Mouse (Mus musculus) granulocyte monocyte progenitor cell, adult 5-6 weeks (primary cell): ENCODE results near the gene Krtcap2. TPM values are rescaled to one million over a fixed set of nuclear protein-coding genes. Genes with fewer than 3 reads are reported as not detected.
"Not testable (repeated sequence)": the region's sequence is repeated elsewhere in the genome, so short reads cannot be mapped to it uniquely, and the experiment has no call there.

ENCODE experiments used
- ATAC-seq: replicated peaks from 2 replicates; pipeline ENCODE4 v1.8.0; 2016; ENCODE audit warnings: mild to moderate bottlenecking, moderate TSS enrichment, inconsistent platforms; ENCODE audit not compliant: poor library complexity, severe bottlenecking
- total RNA-seq, 2 experiments: library from RNA; stranded (forward) in 1 of 2; stranded (reverse) in 1 of 2; fragments of 200-712, 200-1000 nt in 1 of 2; fragments of >200 nt in 1 of 2; fragmentation: Nextera tagmentation in 1 of 2; gene quantifications; 2 replicates each; pipeline ENCODE4 v1.2.3; 2014 to 2017

The Krtcap2 gene
- 312 and 315 TPM in 2 replicates for total RNA-seq (2014; fragmentation: Nextera tagmentation)
- 376 and 384 TPM in 2 replicates for total RNA-seq (2017)

GRCm38 (mm10) chr3:89245688-89246171 is at the start of gene Krtcap2:
Gene Krtcap2, plus strand, starts transcription at chr3:89245966.
- no peak for ATAC-seq

- peak; percentile 96 for ATAC-seq
These were observed 49.5 kb upstream of the Krtcap2 start for GRCm38 (mm10) chr3:89195979-89196877.

GRCm38 (mm10) chr3:89199839-89200238 is 45.9 kb upstream of the Krtcap2 start:
- ATAC-seq, result peak; percentile 50

- peak; percentile 77 for ATAC-seq
These were observed 43.3 kb upstream of the Krtcap2 start, which contains the start of gene Gba for GRCm38 (mm10) chr3:89202253-89203141. Gene Gba, plus strand, starts transcription at chr3:89202928.

GRCm38 (mm10) chr3:89203142-89203514 is 42.6 kb upstream of the Krtcap2 start:
- no peak for ATAC-seq

GRCm38 (mm10) chr3:89206079-89206478 is 39.7 kb upstream of the Krtcap2 start:
- ATAC-seq, result no peak

- ATAC-seq, result no peak
These were observed 39.1 kb upstream of the Krtcap2 start for GRCm38 (mm10) chr3:89206695-89207094.

GRCm38 (mm10) chr3:89208075-89208657 is 37.6 kb upstream of the Krtcap2 start:
- no peak for ATAC-seq

GRCm38 (mm10) chr3:89208736-89209135 is 37.0 kb upstream of the Krtcap2 start:
- no peak for ATAC-seq

- no peak for ATAC-seq
These were observed 36.0 kb upstream of the Krtcap2 start for GRCm38 (mm10) chr3:89209731-89210130.

GRCm38 (mm10) chr3:89210162-89210561 is 35.6 kb upstream of the Krtcap2 start:
- ATAC-seq, result peak; percentile 20

GRCm38 (mm10) chr3:89210731-89211130 is 35.0 kb upstream of the Krtcap2 start:
- no peak for ATAC-seq

GRCm38 (mm10) chr3:89213803-89214530 is 31.8 kb upstream of the Krtcap2 start:
- ATAC-seq, result peak; percentile 81

- ATAC-seq, result no peak
These were observed 30.9 kb upstream of the Krtcap2 start, which contains the start of gene Thbs3 for GRCm38 (mm10) chr3:89214681-89215411. Gene Thbs3, plus strand, starts transcription at chr3:89215180.

- peak; percentile 55 for ATAC-seq
These were observed 29.9 kb upstream of the Krtcap2 start for GRCm38 (mm10) chr3:89215853-89216252.

- not testable (repeated sequence) for ATAC-seq
These were observed 29.4 kb upstream of the Krtcap2 start for GRCm38 (mm10) chr3:89216407-89216806.

GRCm38 (mm10) chr3:89218271-89218670 is 27.5 kb upstream of the Krtcap2 start:
- no peak for ATAC-seq

- ATAC-seq, result no peak
These were observed 26.2 kb upstream of the Krtcap2 start for GRCm38 (mm10) chr3:89219546-89219945.

GRCm38 (mm10) chr3:89221167-89221566 is 24.6 kb upstream of the Krtcap2 start:
- no peak for ATAC-seq
